Mouse (Mus musculus) naive thymus-derived CD4-positive, alpha-beta T cell, adult 5 months (primary cell): Measurements from ENCODE around the gene Msh5. TPM values are rescaled to one million over a fixed set of nuclear protein-coding genes. Genes with fewer than 3 reads are reported as not detected.

Source experiments
- polyA plus RNA-seq: library from polyadenylated mRNA; unstranded; fragments of 100-300 nt; shearing (Covaris generic); gene quantifications from one replicate; pipeline ENCODE4 v1.2.1, GENCODE M21; 2017

The Msh5 gene
- polyA plus RNA-seq: 4.4 TPM

DNA sequence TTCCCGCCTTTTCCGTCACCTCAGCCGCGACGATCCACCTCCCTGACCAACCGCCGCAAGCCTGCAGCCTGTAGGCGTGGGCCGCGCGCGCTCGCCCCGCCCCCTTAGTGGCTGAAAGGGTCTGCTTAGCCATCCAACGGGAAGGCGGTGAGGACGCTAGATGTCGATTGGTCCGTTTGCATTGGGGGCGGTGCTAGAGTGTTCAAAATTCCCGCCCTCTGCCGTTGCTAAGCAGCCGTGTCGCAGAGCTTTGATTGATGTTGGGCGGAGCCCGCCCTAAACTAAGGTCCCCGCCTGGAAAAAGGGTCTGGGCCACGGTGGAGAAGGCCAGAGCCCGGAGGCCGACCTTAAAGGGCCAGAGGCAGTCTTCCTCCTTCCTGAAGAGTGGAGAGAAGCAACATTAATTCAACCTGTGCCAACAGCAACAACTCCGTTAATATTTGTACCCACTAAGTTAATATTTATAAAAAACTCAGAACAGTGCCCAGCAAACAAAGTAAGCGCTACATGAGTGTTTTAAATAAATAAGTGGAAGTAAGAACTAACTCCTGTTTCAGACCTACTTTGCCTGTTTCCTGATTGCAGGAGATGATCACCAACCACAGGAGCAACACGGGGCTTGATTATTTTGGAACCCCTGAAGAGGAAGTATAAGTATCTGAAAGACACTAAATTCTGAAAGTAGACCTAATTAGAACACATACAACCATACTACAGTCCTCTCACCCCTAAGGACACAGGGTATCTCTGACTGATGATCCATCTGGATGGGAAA lies at the start of gene Msh5:
TSS of gene Msh5 (minus strand) at position 65 of the 775 bp plus-strand sequence.

DNA sequence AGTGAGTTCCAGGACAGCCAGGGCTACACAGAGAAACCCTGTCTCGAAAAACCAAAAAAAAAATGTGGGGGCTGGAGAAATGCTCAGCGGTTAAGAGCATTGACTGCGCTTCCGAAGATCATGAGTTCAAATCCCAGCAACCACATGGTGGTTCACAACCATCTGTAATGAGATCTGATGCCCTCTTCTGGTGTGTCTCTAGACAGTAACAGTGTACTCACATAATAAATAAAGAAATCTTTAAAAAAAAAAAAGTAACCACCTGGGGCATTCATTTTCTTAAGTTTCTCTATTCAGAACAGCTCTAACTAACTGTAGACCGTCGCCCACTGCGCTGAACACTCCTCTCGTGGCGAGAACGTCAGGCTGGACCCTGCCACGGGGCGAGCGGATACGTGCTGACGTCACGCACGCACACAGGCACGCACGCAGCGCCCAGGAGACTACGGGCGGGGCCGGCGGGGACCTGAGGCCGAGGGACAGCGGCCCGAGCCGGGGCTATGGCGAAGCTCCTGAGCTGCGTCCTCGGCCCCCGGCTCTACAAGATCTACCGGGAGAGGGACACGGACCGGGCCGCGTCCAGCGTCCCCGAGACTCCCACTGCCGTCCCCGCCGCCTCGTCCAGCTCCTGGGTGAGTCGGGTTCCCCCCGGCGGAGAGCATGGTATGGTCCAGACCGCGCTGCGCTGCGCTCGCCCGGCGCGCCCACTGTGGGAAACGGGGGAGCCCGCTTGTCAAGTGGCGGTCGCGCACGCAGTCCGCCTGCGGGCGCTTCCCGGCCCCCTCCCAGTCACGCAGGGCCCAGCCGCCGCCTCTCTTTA lies 42.5 kb upstream of the Msh5 start, which contains the start of gene Abhd16a:
TSS of gene Abhd16a (plus strand) at position 439 of the 820 bp plus-strand sequence.

DNA sequence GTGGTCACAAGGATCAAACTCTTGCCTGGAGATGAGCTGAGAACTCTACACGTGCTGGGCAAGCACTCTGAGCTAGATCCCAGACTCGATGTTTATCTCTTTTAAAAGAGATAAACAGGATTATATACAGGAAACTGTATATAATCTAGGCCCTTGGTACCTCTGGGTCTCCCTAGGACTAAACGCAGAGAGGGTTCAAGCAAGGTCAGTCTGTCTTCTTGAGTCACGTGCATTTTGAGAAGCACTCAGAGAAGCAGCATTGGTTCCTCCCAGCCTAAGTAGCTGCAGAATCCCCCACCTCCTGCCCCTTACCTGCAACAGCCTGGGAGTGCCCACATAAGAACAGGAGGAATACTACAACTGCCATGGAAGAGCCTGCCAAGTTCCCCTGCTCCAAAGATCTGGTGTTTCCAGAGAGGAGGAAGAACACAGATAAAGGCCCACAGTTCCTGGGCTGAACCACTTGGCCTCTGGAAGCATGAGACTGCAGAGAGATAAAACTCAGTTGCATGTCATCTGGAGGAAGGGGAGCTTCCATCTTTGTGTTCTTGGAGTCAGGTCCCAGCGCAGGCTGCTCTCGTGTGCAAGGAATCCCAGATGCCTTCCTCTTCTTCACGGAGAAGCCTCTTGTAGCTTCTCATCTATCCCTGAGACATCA lies 38.8 kb upstream of the Msh5 start, which contains the start of gene Ly6g6f:
TSS of gene Ly6g6f (minus strand) at position 403 of the 658 bp plus-strand sequence.

DNA sequence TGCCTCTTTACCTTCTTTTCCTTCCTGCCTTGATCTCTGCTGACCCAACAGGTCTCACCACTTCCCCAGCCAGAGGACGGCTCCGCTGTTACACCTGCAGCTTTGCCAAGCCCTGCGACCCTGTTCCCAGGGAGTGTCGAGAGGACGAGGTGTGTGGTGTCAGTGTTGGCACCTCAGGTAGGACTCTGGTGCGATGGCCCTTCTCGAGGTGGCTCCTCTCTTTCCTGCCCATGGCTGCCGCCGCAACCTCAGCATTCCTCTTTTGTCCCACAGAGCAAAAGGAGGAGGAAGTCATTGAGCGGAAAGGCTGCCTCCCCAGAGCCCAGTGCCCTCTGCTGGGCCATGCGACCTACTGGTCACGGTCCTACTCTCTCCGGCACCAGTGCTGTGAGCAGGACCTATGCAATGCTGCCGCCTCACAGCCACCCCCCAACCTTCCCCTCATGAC lies 31.3 kb upstream of the Msh5 start, which contains the start of gene Ly6g6d:
TSS of gene Ly6g6d (minus strand) at position 280 of the 448 bp plus-strand sequence.

DNA sequence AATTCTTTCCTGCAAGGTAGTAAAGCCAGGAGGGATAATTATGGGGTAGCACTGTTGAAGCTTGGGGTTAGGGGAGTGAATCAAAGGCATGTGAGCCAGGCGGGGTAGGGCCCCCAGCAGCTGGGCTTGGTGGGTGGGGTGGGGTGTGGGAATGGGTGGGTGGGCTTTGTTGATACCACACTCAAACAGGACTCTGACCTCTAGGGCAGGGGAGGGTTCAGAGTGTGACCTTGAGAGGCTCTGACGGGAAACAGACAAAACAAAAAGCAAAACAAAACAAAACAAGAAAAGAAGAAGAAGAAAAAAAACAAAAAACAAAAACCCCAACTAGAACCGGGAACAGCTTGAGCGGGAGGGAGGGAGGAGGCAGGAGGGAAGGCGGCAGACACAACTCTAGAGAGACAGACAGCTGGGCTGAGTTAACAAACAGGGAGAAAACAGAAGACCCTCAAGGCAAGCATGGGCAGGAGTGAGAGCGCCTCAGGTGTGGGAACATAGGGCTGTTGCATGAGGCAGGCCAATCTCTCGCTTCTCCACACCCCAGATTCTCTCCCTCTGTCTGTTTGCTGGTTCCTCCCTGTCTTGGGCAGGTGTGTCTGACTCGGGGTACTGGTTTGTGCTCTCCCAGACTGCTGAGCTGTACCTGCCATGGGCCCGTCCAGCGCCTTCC lies 30.1 kb upstream of the Msh5 start, which contains the start of gene Ly6g6e:
TSS of gene Ly6g6e (plus strand) at position 396 of the 670 bp plus-strand sequence.

DNA sequence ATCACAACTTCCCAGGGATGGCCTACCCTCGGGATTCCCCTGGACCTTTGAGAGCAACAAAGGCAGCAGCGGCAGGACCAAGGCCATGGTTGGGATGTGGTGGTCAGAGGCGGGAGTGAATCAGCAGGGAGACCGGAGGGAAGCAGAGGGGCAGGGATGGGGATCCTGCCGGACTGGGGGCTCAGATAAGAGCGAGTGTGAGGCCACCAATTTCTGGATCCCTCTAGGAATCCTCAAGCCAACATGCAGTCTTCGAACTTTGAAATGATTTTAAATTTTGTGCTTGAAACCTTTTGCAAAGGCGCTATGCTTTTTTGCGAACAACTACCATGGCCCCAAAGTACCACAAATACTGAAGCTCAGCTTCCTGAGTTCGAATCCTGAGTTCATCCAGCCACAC lies 19.5 kb upstream of the Msh5 start, which contains the start of gene Mpig6b:
TSS of gene Mpig6b (minus strand) at position 101 of the 400 bp plus-strand sequence.

DNA sequence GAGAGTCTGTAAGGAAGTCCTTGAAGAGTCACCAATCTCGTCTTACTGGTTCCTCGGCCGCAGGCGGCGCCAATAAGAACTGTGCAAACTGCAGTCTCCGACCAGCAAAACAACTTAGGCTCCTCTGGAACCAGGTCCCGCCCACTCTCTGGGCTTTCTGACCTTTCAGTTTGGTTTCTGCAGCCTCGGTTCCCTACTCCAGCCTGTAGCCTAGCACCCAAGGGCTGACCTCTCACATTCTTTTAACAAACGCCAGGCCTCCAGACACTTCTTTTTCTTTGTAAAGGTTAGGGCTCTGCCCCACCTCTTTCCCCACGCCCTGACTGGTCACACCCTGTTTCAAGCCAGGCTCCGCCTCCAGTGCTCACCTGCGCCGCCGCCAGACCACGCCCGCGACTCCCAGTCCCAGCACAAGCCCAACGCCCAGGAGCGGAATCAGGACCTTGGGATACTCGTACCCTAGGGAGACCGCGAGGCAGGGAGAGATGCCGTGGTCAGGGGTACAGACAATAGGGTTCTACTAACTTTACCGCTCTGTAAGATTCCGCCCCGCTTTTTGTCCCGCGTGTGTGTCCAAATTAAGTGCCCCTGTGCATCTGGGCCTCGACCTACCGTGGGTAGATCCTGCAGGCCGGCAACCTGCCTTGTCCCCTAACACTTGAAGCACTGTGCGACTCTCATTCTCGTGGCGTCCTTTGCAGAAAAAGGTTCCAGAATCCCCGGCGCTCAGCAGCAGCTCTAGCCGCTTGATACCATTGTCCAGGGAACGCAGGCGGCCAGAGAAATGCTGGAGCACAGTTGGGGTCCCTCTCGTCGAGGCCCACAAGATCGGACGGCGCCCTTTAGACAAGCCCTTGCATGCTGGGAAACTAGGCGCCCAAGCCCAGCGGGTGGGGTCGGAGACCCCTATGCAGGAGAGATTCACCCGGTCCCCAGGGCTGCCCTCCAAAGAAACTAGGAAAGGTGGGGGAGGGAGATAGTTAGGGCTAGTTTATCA lies 18.7 kb upstream of the Msh5 start, which contains the start of gene Ly6g6c:
TSS of gene Ly6g6c (plus strand) at position 438 of the 997 bp plus-strand sequence.

DNA sequence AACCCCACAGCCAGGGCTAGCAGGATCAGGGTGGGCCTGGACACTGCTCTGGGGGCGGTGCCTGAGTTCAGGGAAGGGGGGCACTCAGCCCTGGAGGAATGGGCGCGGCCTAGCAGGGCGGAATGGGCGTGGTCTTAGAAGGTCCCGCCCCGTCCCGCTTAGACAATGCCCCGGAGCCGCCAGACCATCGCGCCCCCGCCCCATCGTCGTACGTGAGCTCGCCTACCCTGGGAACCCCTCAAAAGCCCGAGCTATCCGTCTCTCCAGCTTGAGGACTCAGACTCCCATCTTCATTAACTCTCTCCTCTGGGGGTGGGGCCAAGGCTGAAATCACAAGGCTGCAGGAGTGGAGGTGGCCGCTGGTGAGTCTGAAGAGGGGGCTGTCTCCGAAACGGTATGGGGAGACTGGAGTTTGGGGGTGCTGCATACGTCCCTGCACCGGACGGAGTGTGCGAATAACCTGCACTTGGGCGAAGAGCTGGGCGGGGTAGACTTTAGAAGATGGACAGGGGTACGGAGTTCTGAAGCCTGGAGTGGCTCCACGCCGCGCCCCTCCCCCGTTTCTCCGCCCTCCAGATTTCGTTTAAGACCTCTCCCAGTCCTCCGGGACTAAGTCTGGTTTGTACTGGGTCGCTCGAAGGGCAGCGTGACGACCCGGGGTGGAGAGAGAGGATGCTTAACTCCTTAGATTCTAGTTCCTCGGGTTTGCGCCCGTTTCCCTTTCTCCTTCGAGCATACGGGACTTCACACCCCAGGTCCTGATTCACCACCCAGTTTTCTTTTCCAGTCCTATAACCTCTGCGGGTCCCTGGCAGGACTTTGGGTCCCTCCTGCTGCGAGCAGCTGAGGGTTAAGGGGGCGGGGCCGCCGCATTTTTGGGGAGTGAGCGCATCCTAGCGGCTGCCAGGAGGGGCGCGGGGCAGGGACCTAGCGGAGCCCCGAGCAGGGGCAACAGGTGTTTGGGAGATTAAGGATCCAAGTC lies 12.7 kb upstream of the Msh5 start, which contains the start of gene Ddah2:
TSS of gene Ddah2 (plus strand) at position 125 of the 982 bp plus-strand sequence.

DNA sequence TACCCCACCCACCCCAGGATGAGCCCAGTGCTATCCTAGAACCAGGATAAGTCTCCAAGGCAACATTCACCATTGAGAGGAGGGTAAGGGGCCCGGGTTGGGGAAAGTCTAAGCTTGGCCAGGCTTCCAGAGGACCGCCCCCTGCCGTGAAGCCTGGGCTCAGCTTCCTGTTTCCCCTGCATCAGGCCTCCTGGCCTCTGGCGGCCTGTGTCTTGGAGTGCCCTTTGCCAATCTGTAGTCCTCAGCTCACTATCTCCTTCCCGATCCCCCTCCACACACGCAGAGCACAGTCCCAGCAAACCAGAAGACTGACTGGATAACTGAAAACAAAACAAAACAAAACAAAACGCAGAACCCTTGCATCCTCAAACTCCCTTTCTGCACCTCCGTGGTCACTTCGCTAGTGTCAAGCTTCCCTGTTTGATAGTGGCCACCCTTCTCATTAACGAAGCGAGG lies 3.0 kb upstream of the Msh5 start, which contains the start of gene Clic1:
TSS of gene Clic1 (plus strand) at position 406 of the 456 bp plus-strand sequence.

DNA sequence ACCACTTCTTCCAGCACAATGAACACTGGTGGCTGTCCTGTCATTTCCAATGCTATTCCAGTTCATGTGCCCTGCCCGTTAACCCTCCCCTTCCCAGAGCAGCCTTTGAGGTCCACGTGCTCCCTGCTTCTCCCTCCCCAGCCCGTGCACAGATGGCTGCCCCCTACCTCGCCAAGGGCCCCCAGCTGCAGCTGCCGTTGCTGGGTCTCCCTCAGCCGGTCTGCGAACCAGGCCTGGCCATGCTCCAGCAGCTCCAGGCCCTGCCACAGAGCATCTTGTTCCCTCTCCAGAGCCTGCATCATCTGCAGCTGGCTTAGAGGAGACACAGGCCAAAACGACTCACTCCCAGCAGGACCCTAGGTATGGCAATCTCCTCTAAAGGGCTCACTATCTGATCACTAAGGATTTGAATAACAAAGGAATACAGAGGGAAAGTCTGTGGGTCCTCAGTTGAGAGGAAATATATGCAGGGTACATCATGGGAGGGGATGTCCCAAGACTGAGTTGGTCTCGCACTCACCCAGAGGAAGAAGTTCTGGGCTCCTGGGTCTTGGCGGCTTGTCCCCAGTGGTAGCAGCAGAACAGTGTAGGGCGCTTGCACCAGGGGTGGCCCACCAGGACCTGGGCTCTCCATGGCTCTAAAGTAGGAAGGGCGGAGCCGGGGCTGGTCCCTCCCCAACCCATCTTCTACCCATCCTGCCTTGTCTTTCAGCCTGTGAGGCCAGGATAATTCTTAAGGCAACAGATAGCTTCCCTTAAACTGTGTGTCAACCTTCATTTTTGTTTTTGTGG lies 19.1 kb downstream of the Msh5 start, which contains the start of gene Sapcd1:
TSS of gene Sapcd1 (minus strand) at position 740 of the 792 bp plus-strand sequence.

DNA sequence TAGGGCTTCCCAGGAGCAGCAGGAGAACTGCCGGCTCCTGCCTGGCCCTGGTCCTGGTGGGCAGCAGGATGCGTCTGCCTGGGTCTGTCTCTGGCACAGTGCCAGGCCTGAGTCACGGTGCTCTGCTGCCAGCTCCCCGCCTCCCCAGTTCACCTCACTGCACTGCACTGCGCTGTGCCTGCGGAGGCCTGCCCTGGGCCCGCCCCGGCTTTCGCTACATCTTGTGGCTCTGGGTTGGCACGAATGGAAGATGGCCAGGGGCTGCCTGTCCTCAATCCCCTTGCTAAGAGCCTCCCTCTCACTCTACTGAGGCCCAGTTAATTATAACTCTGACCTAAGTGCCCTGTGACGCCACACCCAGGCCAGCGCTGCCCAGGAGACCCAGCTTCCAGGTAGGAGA lies 30.2 kb downstream of the Msh5 start, which contains the start of gene Vwa7:
TSS of gene Vwa7 (plus strand) at position 204 of the 400 bp plus-strand sequence.

DNA sequence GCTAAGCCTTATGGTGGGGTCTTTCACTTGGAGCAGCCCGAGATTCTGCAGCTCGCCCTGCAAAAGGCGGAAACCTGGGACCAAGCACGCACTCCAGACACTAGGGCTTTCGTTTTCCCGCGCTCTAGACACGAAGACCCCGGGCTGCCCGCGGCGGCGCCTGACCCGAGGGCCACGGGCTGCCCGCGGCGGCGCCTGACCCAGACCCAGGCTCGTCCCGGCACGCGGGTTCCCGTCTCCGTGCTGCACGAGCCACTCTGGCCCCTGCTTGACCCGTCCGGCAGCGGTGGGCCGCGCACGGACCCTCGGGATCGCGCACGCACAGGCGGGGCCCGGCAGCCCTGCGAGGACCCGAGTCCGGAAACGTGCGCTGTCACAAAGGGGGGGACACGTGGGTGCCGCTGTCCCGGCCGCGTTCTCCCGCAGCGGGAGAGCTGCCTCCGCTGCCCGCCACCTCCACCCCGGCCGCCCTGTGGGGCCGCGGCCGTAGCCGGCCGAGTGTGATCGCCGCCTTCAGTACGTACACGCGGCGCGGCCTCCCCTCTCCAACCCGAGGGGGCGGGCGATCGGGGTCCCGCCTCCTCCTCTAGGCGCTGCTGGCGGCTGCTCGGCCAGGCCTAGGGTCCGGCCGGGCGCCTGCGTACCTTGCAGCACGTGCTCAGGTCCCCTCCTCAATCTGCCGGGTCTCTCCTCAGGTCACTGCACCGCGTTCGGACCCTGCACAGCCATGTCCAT lies 45.7 kb downstream of the Msh5 start, which contains the start of gene Vars:
TSS of gene Vars (plus strand) at position 271 of the 735 bp plus-strand sequence.

DNA sequence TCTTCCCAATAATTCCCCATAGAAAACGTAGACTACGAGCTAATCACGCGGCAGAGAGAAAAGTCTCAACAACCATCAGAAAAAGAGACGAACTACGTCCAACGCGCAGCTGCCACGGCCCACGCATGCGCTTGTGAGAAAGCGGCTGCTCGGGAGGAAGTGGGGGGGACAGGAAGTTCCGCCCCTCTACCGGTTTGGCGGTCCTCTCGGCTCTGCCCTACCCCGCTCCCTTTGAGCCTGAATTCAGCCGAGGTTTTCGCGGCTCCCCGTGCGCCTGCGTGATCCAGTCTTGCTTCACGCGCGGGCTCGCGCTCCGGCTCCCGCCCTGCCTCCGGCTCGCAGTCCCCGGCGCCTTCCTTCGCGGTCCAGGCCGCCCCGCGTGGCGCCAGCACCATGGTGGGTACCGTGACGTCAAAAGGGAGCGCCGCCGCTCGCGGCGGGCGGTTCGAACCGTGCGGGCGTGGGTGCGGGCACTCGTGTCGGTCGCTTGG lies 64.8 kb downstream of the Msh5 start, which contains the start of gene Lsm2:
TSS of gene Lsm2 (plus strand) at position 173 of the 491 bp plus-strand sequence.

